Mouse (Mus musculus): ENCODE data around the gene Anp32e. TPM values are rescaled to one million over a fixed set of nuclear protein-coding genes. Genes with fewer than 3 reads are reported as not detected.
"Not testable (repeated sequence)": the region's sequence is repeated elsewhere in the genome, so short reads cannot be mapped to it uniquely, and the experiment has no call there.

Anp32e gene
- total RNA-seq (2021) = 100 to 1,000 TPM in 1 of 2 experiments, 10 to 100 TPM in 1; 87.3 to 101 TPM
- long read RNA-seq, experiment 1, transcript Anp32e-201 (7 exons, 1,381 nt) = minor isoform, 7 of 80 reads
- long read RNA-seq, experiment 1, transcript Anp32e-202 (7 exons, 3,274 nt) = major isoform, 57 of 80 reads
- long read RNA-seq, experiment 1, partial matches to known transcripts = 11 of 80 reads
- long read RNA-seq, experiment 1, other reads (novel, unspliced or antisense) = 4 of 80 reads
- long read RNA-seq, experiment 2, transcript Anp32e-202 (7 exons, 3,274 nt) = major isoform, 45 of 60 reads
- long read RNA-seq, experiment 2, partial matches to known transcripts = 2 of 60 reads
- long read RNA-seq, experiment 2, other reads (novel, unspliced or antisense) = 9 of 60 reads

DNA sequence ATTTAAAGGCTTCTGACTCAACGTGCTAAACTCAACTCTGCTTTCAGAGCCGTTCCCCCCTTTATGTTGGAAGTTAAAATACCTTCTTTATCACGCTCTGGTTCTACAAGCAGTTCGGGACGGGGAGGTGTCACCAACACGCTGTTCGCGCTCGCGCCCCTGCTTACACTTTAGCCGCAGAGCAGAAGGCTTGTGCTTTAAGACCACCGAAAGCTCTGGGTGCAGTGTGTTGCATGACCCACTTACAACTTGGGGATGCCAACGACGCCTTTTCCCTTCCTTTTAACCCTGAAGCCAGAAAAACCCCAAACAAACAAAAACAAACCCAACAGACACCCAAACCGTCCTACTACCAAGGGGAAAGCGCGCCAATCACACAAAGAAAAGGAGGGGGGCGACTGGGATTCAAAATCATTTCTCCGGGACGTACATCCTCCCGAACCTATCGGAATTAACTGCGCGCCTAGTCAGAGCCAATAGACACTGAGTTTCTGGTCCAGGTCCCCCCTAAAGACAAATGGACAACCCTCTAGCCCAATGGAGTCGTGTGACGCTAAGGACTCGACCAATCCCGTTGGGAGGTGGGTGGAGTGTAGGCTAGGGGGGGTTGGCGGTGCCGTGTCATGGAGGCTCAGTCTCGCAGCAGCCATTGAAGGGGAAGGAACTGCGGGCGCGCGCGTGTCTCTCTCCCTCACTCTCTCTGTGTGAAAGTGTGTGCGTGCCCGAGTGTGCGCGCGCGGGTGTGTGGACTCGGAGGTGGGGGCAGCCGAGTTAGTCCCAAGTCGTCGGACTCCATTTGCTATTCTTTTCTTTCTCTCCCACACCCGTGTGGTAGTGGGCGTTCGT lies at the start of gene Anp32e:
TSS of gene Anp32e (plus strand) at position 589 of the 846 bp plus-strand sequence.
- peak; percentile 93 for DNase-seq

DNA sequence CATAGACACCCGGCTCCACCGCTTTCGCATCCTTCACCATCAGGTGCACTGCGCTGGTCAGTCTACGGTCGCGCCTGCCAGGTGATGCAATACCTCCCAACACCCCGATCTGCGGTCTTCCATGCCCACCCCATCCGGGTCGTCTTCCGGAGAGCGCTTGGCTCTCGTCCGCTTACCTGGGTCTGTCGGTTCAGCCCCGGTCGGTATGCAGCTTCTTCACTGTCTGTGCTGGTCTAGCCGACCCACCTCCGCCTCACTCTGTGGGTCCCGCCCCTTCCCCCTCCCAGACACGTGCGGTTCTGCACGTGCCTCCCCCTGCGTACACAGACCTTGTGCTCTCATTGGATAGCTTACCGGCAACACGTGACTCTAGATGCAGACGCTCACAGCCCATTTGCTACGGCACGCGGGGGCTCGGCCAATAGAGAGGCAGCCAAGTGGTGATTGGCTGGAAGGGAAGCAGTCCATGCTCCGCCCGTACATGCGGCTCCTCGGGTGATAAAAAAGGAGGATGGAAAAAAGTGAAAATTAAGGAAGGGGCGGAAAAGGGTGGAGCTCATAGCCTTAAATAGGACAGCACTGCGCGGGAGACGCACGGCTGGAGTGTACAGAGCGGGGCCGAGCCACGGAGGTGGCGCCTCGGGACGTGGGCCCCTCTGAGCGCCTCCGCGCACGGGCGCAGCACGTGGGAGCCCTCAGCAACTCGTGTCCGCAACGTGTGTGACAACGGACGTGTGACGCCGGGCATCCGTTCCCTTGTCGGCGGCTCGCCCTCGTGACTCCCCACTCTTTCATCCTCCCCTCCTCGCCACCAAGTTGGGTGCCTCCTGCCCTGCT lies 46.8 kb upstream of the Anp32e start, which contains the start of gene Ciart:
TSS of gene Ciart (minus strand) at position 273 of the 837 bp plus-strand sequence.
- peak; percentile 88 for DNase-seq

DNA sequence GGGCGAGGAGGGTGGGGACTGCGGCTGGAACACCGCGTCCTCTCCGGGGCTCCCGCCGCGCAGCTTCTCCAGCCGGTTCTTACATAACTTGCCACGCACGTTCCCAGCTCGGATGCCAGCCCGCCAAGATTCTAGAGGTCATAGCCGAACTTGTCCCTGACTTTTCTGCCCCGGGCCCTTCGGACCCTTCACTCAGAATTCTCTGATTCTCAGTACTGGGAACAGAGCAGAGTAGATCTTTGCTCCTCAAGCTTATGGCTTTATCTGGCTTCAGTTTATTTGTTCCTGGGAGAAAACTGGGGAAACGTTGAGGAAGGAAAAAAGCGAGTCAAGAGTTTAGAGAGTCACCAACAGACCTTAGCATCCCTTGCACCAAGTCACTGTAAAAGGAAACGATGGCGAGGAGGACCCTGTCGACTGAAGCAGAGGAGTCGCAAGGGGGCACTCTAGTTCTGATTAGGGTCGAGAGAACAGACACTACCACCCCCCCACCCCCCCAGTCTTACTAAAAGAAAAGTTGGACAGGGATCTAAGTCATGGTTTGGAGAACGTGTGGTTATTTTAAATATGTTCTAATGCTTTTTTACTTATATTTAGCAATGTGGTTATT lies 46.1 kb upstream of the Anp32e start:
- peak; percentile 73 for DNase-seq

DNA sequence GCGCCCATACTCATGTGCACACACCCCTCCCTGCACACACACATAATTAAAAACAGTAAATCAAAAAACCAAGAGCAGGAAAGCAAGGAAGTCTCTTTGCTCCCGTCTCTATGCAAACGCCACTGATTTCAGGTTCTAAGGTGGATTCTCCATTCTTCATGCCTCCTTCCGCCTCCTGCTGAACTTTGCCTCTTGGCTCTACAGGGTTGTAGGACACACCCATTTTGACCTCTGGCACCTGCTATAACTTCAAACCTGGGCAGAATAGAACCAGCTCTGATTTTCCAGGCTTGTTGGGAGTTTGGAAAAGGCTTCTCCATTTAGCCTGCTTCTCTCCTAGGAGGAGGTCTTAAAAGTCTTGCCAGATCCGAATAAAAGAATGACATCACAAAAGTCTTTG lies 44.6 kb upstream of the Anp32e start:
- DNase-seq = no peak

DNA sequence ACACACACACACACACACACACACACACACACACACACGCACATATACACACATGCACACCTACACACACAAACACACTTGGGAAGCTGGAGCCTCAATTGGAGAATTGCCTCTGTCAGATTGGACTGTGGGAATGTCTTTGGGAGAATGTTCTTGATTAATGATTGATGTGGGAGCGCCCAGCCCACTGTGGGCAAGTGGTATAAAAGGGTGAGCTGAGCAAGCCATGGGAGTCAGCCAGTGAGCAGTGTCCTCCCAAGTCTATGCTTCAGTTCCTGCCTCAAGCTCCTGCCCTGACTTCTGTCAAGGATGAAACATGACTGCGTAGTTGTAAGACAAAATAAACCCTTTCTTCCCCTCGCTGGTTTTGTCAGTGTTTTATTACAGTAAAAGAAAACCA lies 41.5 kb upstream of the Anp32e start:
- no peak for DNase-seq

DNA sequence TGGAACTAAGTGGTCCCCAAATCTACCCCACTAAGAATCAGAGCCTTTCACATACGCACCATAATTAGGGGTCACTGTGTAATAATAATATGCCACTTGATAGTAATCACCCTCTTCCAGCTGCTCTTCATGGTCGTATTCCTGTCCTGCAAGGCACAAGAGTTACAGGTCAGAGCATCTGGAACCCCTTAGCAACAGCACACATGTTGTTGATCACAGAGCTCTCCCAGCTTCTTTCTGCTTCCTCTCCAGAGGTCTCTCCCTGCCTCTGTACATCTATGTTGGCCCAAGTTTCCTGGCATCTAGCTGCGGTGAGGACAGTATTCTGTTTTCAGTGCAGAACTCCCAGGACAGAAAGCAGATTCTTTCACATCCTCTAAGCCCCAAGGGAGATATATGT lies 39.4 kb upstream of the Anp32e start:
- DNase-seq = no peak

DNA sequence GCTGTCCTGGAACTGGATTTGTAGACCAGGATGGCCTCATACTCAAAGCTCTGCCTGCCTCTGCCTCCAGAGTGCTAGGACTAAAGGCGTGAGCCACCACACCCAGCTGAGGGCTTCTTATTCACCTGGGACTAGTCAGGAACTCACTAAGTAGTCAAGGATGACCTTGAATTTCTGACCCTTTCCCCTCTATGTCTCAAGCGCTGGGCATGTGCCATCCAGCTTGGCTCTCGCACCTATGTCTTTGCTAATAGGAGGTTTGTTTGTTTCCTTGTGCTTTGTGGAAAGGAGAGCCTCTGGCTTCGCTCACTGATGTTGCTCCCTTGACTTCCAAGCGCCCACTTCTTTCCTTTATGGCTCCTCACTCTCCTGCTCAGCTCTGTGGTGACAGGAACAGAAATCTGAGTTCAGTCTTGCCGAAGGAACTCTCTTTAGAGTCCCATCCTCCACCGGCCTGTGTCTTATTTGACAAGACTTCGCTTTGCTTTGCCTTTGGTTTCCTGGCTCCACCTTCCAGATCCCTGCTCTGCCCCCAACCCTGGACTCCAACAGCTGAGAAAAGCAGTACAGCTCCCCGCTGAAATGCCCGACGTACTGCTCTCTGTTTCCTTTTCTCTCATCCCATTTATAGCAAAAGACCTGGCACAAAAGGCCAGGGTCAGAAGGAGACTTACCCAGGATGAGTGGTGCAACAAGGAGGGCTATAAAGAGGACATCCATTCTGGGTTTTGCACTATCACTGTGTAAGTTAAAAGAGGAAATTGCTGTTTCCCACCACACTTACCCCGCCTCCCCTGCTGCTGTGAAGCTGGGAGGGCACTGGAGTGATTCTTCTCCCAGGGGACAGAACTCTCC lies 37.6 kb upstream of the Anp32e start, which contains the start of gene BC028528:
TSS of gene BC028528 (minus strand) at position 795 of the 855 bp plus-strand sequence.
- DNase-seq = no peak

DNA sequence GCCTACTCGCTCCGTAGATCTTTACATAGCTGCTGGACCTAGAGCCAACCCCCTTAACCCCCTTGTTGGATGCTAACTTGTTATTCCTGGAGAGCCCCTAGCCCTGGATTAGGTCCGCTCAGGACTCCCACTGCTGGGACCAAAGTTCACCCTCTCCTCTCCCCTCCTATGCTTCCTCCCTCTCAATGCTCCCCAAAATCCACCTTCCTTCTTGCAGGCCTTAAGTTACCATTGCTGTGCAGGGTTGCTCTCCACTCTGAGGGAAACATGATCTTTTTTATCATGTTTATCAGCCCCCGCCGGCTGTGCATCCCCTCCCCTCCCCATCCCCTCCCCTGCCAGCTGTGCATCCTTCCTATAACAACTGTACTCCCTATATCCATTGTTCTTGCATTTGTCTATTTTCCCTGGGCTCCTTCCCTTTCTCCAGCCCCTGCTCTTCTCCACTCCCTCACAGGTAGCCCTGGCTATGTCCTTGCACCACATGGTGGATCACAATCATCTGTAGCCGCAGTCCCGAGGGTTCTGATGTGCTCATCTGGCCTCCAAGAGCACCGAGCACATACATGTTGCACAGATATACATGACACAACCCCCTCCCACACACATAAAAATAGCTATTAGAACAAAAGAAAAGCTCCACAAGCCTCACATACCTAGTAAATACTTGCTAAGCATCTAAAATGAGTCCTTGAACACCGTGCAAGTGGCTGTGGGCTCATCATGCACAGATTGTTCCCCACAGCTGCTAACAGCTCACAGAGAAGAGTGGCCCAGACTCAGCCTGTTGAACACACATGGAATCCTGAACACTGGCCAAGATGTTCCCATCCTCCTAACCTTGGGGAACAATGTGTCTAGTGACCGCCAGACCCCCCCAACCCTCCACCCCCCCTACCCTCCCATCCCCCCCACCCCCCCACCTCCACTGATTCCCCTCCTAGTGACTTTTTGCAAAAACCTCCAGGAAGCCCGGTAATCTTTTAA lies 36.7 kb upstream of the Anp32e start:
- DNase-seq = no peak

DNA sequence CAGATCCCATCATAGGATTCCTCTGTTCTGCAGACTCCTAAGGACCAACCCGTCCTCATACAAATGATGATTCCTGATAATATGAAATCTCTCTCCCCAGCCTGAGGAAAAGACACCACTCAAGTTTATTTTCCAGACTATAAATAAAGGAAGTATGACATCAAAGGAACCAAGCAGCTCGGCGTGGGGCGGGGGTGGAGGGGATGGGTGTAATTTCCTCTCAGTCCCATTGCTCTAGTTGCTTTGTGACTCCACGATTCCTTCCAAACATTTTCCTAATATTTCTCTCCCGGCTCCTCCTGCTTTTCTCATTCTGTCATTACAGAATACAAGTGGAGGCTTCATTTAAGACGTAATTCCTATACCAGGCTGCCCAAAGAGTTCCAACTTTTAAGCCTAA lies 35.9 kb upstream of the Anp32e start:
- no peak for DNase-seq

DNA sequence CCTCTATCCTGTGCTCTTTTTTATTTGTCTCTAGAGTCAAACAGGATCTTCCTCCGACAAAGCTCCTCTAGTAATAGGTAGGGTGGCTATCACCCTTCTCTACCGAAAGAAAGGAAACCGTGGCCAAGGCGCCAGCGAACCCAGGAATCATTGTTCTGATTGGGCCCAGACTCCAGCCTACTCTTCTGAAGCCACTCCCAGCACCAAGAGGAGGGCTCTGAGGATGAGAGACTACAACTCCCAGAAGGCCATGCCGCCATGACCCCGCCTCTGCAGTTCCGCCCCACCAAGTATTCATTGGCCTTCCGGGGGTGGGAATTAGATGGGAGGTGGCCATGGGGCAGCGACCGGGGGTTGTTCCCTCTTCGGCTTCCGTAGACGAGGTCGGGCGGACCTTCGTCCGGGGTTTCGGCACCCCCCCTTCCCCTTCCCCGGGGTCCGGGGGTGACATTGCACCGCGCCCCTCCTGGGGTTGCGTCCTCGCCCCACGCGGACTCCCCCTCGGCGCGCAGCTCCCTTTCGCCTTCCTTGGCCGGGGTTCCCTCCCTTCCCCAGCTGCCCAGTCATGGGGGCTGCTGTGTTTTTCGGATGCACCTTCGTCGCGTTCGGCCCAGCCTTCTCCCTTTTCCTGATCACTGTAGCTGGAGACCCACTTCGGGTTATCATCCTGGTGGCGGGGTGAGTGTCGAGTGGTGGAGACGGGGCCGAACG lies 35.3 kb upstream of the Anp32e start, which contains the start of gene Aph1a:
TSS of gene Aph1a (plus strand) at position 364 of the 711 bp plus-strand sequence.
- DNase-seq = peak; percentile 90

DNA sequence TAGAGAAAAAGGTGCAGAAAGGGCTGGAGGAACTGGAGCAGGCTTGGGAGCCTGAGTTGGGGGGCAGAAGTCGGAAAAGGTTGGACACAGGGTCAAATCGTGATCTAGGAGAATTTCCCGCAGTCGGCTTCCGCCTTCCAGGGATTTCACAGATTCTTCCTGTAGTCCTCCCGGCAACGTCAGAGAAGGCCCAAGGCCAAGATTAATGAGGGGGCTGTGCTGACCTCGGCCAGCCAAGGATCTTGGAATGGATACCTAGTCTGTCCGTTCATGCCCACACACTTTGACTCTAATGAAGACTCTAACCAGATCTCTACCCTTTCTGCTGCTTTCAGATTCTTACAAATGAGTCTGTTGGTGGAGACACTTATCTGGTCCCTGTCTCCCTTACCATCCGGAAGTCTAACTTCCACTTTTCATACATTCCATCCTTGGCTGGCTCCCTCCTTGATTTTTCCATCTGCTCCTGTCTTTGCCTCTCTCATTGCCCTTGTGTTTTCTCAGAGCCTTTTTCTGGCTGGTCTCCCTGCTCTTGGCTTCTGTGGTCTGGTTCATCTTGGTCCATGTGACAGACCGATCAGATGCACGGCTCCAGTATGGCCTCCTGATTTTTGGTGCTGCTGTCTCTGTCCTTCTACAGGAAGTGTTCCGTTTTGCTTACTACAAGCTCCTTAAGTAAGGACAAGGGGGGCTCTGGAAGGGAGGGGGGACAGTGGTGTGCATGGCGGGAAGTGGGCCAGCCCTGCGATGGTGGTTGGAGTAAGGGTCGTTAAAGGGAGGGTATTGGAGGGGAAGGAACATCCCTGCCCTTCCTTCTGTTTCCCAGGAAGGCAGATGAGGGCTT lies 34.5 kb upstream of the Anp32e start:
- DNase-seq = peak; percentile 45

DNA sequence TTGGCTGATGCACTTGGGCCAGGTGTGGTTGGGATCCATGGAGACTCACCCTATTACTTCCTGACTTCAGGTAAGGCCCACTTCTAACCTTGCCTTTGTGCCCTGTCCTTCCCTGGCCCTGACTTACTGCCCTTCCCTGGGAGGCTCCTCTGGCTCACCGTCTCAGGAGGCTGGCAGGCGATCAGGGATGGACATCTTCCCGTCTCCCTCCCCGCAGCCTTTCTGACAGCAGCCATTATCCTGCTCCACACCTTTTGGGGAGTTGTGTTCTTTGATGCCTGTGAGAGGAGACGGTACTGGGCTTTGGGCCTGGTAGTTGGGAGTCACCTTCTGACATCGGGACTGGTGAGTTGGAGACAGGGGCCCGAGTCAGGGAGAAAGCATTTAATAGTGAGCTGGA lies 33.5 kb upstream of the Anp32e start:
- not testable (repeated sequence) for DNase-seq

DNA sequence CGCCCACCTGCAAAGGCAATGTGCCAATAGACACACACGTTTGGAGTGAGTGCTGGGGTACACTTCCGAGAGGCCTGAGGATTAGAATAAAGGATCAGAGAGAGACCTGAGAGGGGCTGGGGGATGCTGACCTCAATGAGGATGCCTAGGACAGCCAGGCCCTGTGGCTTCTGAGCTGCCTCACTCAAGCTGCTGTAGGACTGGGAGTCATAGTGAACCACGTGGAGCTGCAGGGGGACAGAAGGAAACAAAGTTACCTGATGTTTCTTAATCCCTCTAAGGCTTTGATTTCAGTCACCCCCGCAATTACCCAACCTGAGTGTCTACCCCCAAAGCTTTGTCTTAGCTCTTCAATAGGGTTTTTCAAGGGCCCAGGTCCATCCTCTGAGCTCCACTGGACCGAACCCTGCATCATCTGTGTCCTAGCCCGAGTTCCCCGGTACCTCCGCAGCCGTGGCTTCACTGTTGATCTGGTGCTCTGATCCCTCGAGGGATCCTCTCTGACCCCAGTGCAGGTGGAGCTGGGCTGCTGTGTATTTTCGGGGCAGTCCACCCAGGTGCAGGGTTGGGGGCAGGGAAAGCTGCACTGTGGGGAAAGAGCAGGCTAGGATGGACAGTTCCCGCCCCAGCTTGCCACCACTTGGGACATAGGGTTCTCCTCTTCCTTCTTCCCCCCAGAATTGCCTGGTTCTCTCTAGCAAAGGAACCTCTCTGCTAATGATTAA lies 29.1 kb upstream of the Anp32e start:
- DNase-seq = no peak

DNA sequence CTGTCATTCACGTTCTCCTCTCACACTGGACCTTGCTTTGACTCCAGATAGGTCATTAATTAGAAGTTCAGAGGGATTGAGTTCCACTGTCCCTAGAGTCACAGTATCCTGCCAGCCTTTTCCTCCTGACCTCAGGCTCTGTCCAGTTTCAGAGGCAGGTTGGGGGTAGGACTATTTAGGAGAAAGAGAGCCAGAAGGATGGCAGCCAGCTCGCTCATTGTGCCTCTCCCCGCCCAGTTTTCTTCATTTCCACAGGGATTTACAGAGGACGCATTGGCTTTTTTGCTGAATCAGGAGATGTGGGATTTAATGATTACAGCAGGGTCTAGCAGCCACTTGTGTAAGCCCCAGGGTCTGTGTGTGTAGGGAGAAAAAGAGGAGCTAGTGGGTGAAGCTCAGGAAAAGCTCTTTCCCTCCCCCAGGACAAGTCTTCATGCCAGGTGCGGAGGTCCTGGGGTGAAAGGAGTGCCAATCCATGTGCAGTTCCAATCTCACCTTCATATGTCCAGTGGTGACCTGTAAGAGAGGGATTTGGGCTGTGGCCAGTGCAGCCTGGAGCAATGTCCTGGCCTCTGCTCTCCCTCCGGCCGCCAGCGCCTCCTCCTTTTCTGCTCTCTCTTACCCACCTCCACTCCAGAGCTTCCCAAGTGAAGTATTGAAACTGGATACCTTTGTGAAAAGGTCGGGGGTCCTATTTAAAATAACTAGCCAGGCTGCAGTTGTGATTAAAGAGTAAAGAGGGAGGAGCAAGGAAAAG lies 27.3 kb upstream of the Anp32e start:
- peak; percentile 36 for DNase-seq

DNA sequence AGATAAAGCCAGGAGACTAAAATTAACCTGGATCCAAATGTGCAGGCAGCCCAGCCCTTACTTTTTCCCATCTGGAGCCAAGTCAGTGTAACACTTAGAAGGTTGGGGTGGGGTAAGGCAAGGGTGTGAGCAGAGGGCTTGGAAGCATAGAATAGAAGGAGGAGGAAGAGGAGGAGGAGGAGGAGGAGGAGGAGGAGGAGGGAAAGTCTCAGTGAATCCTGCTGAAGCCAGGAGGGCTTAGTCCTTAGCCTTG lies 26.7 kb upstream of the Anp32e start:
- DNase-seq = no peak

DNA sequence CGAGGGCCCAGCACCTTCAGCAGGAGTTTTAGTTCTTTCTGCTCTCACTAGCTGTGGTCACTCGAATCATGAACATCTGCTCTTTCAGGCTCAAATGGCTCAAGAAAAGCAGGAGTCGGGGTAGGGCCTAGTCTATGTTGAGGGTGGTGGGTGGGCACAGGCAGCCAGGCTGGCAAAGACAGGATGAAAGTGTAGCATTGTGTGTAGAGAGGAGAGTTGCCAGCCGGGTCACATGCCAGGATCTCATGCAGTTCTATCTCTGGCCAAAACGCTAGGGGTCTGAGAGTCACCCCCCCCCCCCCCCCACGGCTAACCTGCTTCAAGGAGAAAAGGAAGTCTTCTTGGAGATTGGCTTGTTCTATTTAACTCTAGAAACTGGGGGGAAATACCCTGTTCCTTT lies 26.4 kb upstream of the Anp32e start:
- DNase-seq = no peak
